Mouse (Mus musculus) adrenal gland, postnatal 36 days (tissue): ENCODE measurements at regions not wholly inside any gene's neighbourhood (a gene's known extent, or its start where the extent isn't known, plus 50 kb on each side); places are given as distances from the start of the nearest gene placed in this dataset.

Source experiments
- DNase-seq, 2 experiments: peaks; one replicate each; pipeline ENCODE4 v3.0.0; 2021; ENCODE audit warnings: mixed read lengths in 1 of 2

DNA sequence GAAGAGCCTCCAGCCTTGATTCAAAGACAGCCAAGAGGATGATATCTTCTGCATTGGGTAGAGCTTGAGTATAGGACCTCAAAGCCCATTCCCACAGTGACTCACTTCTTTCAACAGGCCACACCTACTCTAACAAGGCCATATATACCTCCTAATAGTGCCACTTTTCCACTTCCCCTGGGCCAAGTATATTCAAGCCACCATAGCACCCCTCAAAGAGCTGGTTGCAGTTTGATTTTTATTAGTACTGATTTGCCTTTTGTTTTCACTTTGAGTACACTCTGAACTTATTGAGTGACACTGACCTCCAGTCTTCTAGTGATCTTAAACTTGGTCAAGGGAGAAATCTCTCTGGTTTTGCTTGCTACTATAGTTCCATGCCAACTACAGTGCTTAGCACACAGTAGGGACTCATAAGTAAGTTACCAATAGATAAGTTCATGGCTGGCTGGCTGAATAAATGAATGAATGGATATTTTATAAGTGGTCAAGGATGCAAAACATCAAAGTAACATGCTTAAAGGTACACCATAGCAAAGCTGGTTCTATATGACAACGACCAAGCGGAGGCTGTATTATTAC lies 64.5 kb upstream of the Lmo2 start:
- no peak for DNase-seq

DNA sequence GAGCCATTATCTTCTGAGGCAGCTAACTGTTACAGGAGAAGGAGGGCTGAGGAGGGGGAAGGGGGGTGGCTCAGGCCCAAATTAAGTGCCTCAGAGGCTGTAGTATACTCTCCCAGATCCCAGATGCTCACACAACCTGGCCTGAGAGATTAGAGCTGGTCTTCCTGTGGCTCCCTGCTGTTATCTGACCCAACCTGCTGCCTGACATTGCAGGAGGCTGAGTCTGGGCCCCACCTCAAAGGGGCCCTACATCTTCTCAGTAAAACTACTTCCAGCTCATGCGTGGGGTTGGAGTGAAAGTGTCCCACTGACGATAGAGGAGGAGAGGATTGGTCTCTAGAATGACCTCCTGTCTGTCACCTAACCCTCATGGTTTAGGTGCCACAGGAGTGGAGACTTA lies 64.0 kb upstream of the Lmo2 start:
- DNase-seq = no peak

DNA sequence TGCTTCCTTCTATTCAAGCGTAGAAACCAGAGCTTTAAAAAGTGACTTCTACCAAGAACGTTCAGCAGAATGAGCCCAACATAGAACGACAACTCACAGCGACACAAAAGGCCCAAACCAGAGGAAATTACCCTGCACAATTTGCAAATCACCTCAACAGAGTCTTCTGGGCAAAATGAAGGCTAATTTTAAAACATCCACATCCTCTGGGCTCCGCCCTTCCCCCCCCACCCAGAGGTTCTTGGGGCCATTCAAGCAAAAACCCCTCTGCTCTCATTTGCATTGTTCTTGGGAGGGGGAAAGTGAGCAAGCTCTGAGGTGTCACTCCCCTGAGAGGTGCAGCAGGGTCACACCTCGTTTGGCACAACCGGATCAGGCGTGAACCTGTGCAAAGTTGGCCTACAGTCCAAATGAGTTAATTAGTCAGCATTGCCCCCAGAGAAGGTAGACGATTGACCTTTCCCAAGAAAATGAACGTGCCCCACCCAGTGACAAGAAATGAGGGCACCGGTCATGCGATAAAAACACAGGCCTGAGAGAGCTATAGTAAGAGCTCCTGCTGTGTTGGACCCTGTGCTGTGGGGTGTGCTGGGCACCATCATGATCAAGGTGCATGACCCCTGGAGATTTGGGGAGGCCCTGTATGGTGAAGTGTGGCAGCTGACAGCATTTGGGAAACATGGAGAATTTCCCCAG lies 62.7 kb upstream of the Lmo2 start:
- no peak for DNase-seq

DNA sequence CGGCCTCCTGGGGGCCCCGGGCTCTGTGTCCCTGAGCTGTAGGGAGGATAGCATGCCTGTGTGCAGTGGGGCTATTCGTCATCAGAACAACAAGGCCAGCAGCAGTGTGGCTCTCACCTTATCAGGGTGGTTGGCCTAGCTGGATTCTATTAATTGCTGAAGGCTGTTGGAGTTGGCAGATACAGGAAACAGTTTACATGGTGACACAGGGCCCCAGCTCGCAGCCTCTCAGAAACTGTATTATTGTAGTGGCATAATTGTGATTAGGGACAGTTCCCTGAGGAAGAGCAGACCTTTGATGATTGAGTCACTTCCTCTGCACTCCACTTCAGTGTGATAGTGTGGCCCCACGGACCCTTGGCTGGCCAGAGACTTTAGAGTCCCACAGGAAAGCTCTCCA lies 61.6 kb upstream of the Lmo2 start:
- DNase-seq = peak; percentile 73

DNA sequence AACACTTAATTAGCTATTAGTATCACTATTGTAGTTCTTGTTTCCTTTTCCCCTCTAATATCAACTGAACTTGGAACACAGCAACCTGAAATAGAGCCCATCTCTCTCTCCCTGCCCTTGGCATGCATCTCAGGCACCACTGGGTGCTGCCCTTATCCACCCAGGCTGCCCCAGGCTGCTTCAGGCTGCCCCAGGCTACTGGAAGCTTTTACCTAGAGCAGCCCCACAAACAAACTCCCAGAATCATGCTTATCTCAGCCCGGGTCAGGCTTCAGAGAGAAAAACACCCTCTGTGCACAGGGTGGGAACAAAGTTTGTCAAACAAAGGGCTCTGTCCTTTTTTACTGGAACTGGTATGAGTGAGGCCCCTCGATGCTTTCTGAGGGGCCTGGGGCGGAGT lies 61.0 kb upstream of the Lmo2 start:
- DNase-seq = no peak

DNA sequence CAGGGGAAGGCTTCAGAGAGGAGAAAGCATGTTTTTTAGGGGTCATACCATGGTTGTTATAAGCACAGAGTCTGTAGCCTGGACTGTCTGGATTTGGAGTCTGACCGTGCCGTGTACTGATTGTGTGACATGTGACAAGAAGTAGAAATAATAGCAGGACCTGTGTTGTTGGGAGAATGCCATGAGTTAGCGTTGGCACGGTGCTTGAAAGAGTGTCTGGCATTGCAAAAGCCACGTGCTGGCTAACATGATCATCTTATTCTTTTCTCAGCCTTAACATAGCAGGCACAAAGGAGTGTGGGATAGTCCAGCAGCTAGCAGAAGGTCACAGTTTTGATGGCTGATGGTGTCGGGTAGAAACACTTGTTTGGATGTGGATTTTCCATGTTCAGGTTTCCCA lies 58.1 kb upstream of the Lmo2 start:
- DNase-seq = no peak

DNA sequence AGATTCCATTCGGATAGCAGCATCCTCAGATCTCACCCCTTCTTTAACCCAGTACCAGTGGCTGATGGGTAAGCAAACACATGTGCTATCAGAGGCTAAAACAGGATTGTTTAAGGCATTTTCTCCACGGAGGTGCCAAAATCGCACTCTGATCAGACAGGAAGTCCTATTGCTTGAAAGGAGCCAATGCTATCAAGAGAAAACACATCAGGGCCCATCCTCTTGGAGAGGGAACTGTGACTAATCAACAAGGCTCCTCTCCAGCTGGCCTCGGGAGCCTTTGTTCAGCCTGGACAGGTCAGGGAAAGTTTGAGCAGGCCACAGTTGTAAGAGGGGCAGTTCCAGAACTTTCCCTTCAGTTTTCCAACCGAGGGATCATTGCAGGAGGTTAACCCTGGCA lies 57.4 kb upstream of the Lmo2 start:
- peak; percentile 59 to 74 for DNase-seq

DNA sequence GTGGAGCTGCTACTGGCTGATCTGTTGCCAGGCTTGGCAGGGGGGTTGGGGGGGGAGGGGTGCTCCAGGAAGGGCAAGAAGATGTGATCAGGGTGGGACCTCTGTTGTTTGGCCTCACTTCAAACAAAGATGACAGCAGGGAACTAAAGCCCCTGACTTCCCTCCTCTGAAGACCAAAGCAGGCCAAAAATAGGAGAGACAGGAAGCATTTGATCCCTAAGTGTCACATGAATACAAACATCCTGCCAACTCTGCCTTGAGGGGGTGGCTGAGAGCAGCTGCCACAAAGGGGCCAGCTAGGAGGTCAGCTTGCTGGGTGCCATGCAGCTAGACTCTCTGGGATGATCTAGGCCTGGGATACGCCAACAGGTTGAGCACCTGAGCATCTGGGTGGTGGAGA lies 56.3 kb upstream of the Lmo2 start:
- peak in 1 of 2 experiments; percentile 51 for DNase-seq

DNA sequence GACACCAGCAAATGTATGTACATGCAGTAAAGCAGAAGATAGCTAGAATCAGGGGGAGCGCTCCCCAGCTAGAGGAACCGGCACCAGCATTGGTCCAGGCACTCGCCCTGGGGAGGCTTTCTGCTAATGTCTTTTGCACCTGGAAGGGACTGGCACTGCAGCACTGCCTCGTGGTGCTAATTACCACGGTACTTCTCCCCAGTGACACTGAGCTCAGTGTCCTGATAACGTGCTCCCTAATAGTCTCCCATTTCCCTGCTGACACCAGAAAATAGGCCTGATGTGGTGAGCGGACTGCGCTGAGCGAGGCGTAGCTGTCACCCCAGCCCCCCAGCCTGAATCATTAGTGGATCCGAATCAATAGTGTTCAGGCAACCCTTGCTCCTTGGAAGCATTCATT lies 55.0 kb upstream of the Lmo2 start:
- DNase-seq = no peak

DNA sequence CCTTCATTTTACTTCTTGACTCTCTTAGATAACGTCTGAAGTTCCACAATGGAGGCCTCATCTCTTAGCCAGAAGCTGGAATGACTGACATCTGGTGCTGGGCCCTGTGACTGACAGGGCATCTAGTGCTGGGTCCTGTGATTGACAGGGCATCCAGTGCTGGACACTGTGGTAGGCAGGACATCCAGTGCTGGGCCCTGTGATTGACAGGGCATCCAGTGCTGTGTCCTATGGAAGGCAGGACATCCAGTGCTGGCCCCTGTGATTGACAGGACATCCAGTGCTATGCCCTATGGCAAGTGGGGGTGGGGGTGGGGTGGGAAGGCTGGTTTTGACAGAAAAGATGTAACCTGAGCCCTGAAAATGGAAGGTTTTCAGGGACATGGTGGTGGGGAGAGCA lies 52.1 kb upstream of the Lmo2 start:
- DNase-seq = no peak

DNA sequence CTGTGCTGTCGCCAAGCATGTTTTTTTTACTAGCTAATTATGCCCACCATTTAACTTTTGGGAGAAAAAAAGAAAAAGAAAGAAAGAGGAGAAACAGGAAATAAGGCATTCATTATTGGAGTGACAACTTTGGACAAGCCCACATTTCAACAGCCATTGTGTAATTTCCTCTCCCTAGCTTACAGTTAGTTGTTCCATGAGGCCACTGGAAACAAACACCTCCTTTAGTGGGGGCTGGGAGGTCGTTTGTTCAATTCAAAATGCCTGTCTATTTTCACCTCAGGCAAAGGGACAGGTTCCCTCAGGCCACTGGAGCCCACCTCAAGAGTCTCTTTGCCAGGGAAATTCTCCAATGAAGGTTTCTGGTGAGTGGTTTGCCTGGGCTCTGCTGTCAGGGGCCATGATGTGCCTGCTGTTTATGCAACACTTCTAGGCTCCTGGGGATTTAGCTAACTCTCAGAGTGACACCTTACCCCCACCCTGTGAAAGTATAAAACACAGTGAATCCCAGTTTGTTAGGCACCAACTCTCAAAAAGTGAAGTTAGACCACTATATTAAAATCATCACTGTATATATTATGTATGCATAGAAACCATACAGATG lies 51.1 kb upstream of the Lmo2 start:
- no peak for DNase-seq
